Mouse (Mus musculus) bone marrow macrophage, adult 2 months (primary cell): Measurements from ENCODE around the gene Sfxn1.

Experiments
- CTCF ChIP-seq: IDR thresholded peaks from 2 replicates; pipeline ENCODE4 v1.5.1; 2012; ENCODE audit warnings: low read depth, mild to moderate bottlenecking, low read length, moderate library complexity
- POLR2A ChIP-seq: IDR thresholded peaks from 2 replicates; pipeline ENCODE4 v1.6.1; 2012; ENCODE audit warnings: mild to moderate bottlenecking, low read depth, low read length, borderline replicate concordance

DNA sequence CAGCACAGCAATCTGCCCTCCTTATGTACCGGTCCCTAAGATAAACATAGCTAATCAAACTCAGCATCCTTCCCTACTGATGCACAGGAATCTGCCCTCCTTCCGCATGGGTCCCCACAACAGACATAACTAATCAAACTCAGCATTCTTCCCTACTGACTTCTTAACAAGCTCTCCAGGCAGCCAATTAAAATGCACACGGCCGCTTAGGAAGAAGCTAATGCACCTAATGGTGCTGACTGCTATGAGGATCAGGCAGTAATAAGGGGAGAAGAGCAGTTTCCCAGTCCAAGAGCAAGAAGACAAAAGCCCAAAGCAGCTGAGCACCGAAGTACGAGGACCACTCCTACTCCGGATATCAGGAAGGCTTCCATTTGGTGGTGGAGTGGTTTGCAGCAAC, 81.2 kb downstream of the Sfxn1 start:
- TF ChIP-seq CTCF (no peak), POLR2A (no peak)
